Mouse (Mus musculus) liver, adult 2 months (tissue): Measurements from ENCODE around the gene Tsr2.

Experiments used
- CTCF ChIP-seq: fragments of 200-500 bp; IDR thresholded peaks from 2 replicates; pipeline ENCODE4 v1.5.1; 2011; ENCODE audit warnings: low read depth, low read length, control low read depth
- POLR2A ChIP-seq: fragments of 200-500 bp; IDR thresholded peaks from 2 replicates; pipeline ENCODE4 v1.6.1; 2011; ENCODE audit warnings: low read length, control low read depth; ENCODE audit not compliant: insufficient read depth; ENCODE audit errors: extremely low read depth

- TF ChIP-seq CTCF (peak; percentile 63), POLR2A (no peak)
These were observed 20.5 kb upstream of the Tsr2 start for GRCm38 (mm10) chrX:151116795-151117194.
